ENCODE assay signal across 8 mouse cellular contexts in genomic region chr2:71812221-71813021, GRCm38 (mm10).
A peak's percentile ranks its signal among the peaks of the same experiment; 100 is the strongest.
DNase-seq lines count a peak whose midpoint lies in the region; ATAC-seq lines count a peak whose summit lies in the region.

No protein-coding gene starts in this region.

- H3K27ac ChIP-seq in embryonic facial prominence, embryonic 11.5 days (replicated peaks; ENCODE audit: low read depth, low read length), result no peak overlapping the region
- no peak overlapping the region for H3K27ac ChIP-seq in limb, embryonic 12.5 days

- no peaks in the 10 kb centered on the region for H3K36me3 ChIP-seq in embryonic facial prominence, embryonic 11.5 days (replicated peaks; ENCODE audit: control insufficient read depth, insufficient read depth, low read depth, low read length)
- no peaks in the 10 kb centered on the region for H3K36me3 ChIP-seq in limb, embryonic 12.5 days

- H3K4me1 ChIP-seq in embryonic facial prominence, embryonic 11.5 days (ENCODE audit: control insufficient read depth, insufficient read depth, low read length), result no peaks in the 10 kb centered on the region; the same call in 1 of the 2 replicates
- peaks cover 26% of the 10 kb centered on the region for H3K4me1 ChIP-seq in limb, embryonic 12.5 days (replicated peaks)

- H3K27me3 ChIP-seq in embryonic facial prominence, embryonic 11.5 days (ENCODE audit: control insufficient read depth, insufficient read depth, low read length), result no peaks in the 10 kb centered on the region
- H3K27me3 ChIP-seq in limb, embryonic 12.5 days, result no peaks in the 10 kb centered on the region

- no peaks in the 10 kb centered on the region for H3K9me3 ChIP-seq in embryonic facial prominence, embryonic 11.5 days (replicated peaks; ENCODE audit: control insufficient read depth, low read length)
- H3K9me3 ChIP-seq in limb, embryonic 12.5 days, result no peaks in the 10 kb centered on the region

- H3K4me2 ChIP-seq in embryonic facial prominence, embryonic 11.5 days (ENCODE audit: low read depth, low read length), result no peak overlapping the region
- H3K4me2 ChIP-seq in limb, embryonic 12.5 days, result no peak overlapping the region

- DNase-seq in A20 (ENCODE audit: low read depth, low spot score), result peak; percentile 83
- peak; percentile 89 to 92 for DNase-seq in adrenal gland, postnatal 36 days
- DNase-seq in embryonic facial prominence, embryonic 11.5 days (ENCODE audit: low spot score), result peak; percentile 84
- peak; percentile 80 for DNase-seq in heart, adult 8-10 months (ENCODE audit: low spot score)
- peak; percentile 74 to 90 for DNase-seq in kidney, adult 8-10 months
- DNase-seq in spleen, postnatal 4 days (ENCODE audit: low spot score in 2 of 2), result peak; percentile 77 to 91

- H3K9ac ChIP-seq in embryonic facial prominence, embryonic 11.5 days (replicated peaks; ENCODE audit: low read length), result no peak overlapping the region
- H3K9ac ChIP-seq in limb, embryonic 12.5 days (replicated peaks), result no peak overlapping the region

- WGBS in embryonic facial prominence, embryonic 11.5 days, result 45% methylated on average over 12 of the region's 12 CpGs
- WGBS in limb, embryonic 12.5 days, result 44% methylated on average over 12 of the region's 12 CpGs

- no peak overlapping the region for H3K4me3 ChIP-seq in embryonic facial prominence, embryonic 11.5 days (ENCODE audit: low read depth, low read length)
- H3K4me3 ChIP-seq in limb, embryonic 12.5 days (replicated peaks), result no peak overlapping the region

- peak; percentile 69 for ATAC-seq in embryonic facial prominence, embryonic 11.5 days (replicated peaks; ENCODE audit: insufficient number of reproducible peaks, low FRiP score, low TSS enrichment, low read depth)
- ATAC-seq in limb, embryonic 12.5 days (ENCODE audit: insufficient number of reproducible peaks, insufficient read depth, low FRiP score, low TSS enrichment, low read depth), result 0 out of 2 replicates have a peak, but pooled peaks have one; percentile 49
- ATAC-seq in monocyte, adult 5-6 weeks (replicated peaks; ENCODE audit: insufficient number of reproducible peaks, low FRiP score, low TSS enrichment, poor library complexity, severe bottlenecking), result peak; percentile 57
